Mouse (Mus musculus) cerebellum, adult 2 months (tissue): Measurements from ENCODE around the gene Ddx39b.

Source experiments
- CTCF ChIP-seq: fragments of 200-500 bp; IDR thresholded peaks from 2 replicates; pipeline ENCODE4 v1.5.1; 2011; ENCODE audit warnings: low read depth, mild to moderate bottlenecking, control low read depth, low read length, moderate library complexity, borderline replicate concordance; ENCODE audit not compliant: insufficient read depth
- POLR2A ChIP-seq: fragments of 200-500 bp; IDR thresholded peaks from 2 replicates; pipeline ENCODE4 v1.6.1; 2011; ENCODE audit warnings: low read length, control low read depth, borderline replicate concordance; ENCODE audit not compliant: insufficient read depth

- TF ChIP-seq CTCF = no peak
- TF ChIP-seq POLR2A = no peak
Measured at GRCm38 (mm10) chr17:35193881-35194843, 47.4 kb upstream of the Ddx39b start, which contains the start of gene Ltb.
